Mouse (Mus musculus): ENCODE measurements around the gene Zswim3. TPM values are rescaled to one million over a fixed set of nuclear protein-coding genes. Genes with fewer than 3 reads are reported as not detected.

The Zswim3 gene
- polyA plus RNA-seq, 1 experiment from 2014 or later: 8.9 TPM

GRCm38 (mm10) chr2:164868491-164868890 lies 63.6 kb downstream of the Zswim3 start:
- no peak overlapping the region for H3K27ac ChIP-seq (ENCODE audit: low read depth)
- H3K4me1 ChIP-seq (replicated peaks; ENCODE audit: control insufficient read depth, insufficient read depth, low read length): no peaks in the 10 kb centered on the region; the same call in 1 of the 2 replicates
- H3K27me3 ChIP-seq (replicated peaks; ENCODE audit: control insufficient read depth, insufficient read depth, low read length): no peaks in the 10 kb centered on the region
- DNase-seq (ENCODE audit: low spot score) (no peak), ATAC-seq (replicated peaks; ENCODE audit: low FRiP score, low TSS enrichment, low read depth) (no peak)
- no peak overlapping the region for H3K4me2 ChIP-seq (ENCODE audit: low read length)
- H3K4me3 ChIP-seq (ENCODE audit: low read depth, low read length): no peak overlapping the region
- H3K9ac ChIP-seq (ENCODE audit: low read length): no peak overlapping the region
- H3K9me3 ChIP-seq (ENCODE audit: control insufficient read depth, low read length): peaks cover 4% of the 10 kb centered on the region; the same call in 1 of the 2 replicates
- 59% methylated on average over 7 of the region's 7 CpGs for WGBS
- no peaks in the 10 kb centered on the region for H3K36me3 ChIP-seq (ENCODE audit: control insufficient read depth, insufficient read depth, low read length)

Other genes with a start within 250 kb of the Zswim3 start
- gene Wfdc2, start 242.7 kb upstream of the Zswim3 start, polyA plus RNA-seq (2014; fragmentation: Nextera tagmentation; extraction: Ambion mirVana): 79.5 and 85.7 TPM in 2 replicates
- gene Spint3, start 231.6 kb upstream of the Zswim3 start, polyA plus RNA-seq (2014; fragmentation: Nextera tagmentation; extraction: Ambion mirVana): not detected in 2 replicates
- 1.5 and 3.2 TPM in 2 replicates for gene Wfdc6a, start 219.7 kb upstream of the Zswim3 start, polyA plus RNA-seq (2014; fragmentation: Nextera tagmentation; extraction: Ambion mirVana)
- gene Eppin, start 211.5 kb upstream of the Zswim3 start, polyA plus RNA-seq (2014; fragmentation: Nextera tagmentation; extraction: Ambion mirVana): not detected in 2 replicates
- not detected in 2 replicates for gene Wfdc6b, start 191.6 kb upstream of the Zswim3 start, polyA plus RNA-seq (2014; fragmentation: Nextera tagmentation; extraction: Ambion mirVana)
- gene Wfdc8, start 191.5 kb upstream of the Zswim3 start, polyA plus RNA-seq (2014; fragmentation: Nextera tagmentation; extraction: Ambion mirVana): not detected in 2 replicates
- not detected in 2 replicates for gene Wfdc16, start 166.3 kb upstream of the Zswim3 start, polyA plus RNA-seq (2014; fragmentation: Nextera tagmentation; extraction: Ambion mirVana)
- 1.2 TPM in 1 of 2 replicates, not detected in the other for gene Wfdc10, start 149.1 kb upstream of the Zswim3 start, polyA plus RNA-seq (2014; fragmentation: Nextera tagmentation; extraction: Ambion mirVana)
- gene Wfdc9, start 148.5 kb upstream of the Zswim3 start, polyA plus RNA-seq (2014; fragmentation: Nextera tagmentation; extraction: Ambion mirVana): not detected in 2 replicates
- not detected in 2 replicates for gene Wfdc11, start 131.0 kb upstream of the Zswim3 start, polyA plus RNA-seq (2014; fragmentation: Nextera tagmentation; extraction: Ambion mirVana)
- 0.28 TPM in 2 replicates for gene Wfdc13, start 120.0 kb upstream of the Zswim3 start, polyA plus RNA-seq (2014; fragmentation: Nextera tagmentation; extraction: Ambion mirVana)
- not detected in 2 replicates for gene Spint4, start 106.6 kb upstream of the Zswim3 start, polyA plus RNA-seq (2014; fragmentation: Nextera tagmentation; extraction: Ambion mirVana)
- gene Spint5, start 89.8 kb upstream of the Zswim3 start, polyA plus RNA-seq (2014; fragmentation: Nextera tagmentation; extraction: Ambion mirVana): not detected in 2 replicates
- gene Wfdc3, start 59.2 kb upstream of the Zswim3 start, polyA plus RNA-seq (2014; fragmentation: Nextera tagmentation; extraction: Ambion mirVana): 2.0 and 2.6 TPM in 2 replicates
- 66.4 and 67.0 TPM in 2 replicates for gene Dnttip1, start 59.1 kb upstream of the Zswim3 start, polyA plus RNA-seq (2014; fragmentation: Nextera tagmentation; extraction: Ambion mirVana)
- gene Ube2c, start 35.2 kb upstream of the Zswim3 start, polyA plus RNA-seq (2014; fragmentation: Nextera tagmentation; extraction: Ambion mirVana): 462 and 476 TPM in 2 replicates
- gene Tnnc2, start 25.1 kb upstream of the Zswim3 start, polyA plus RNA-seq (2014; fragmentation: Nextera tagmentation; extraction: Ambion mirVana): 0.69 and 1.3 TPM in 2 replicates
- gene Snx21, start 19.3 kb upstream of the Zswim3 start, polyA plus RNA-seq (2014; fragmentation: Nextera tagmentation; extraction: Ambion mirVana): 20.5 and 21.3 TPM in 2 replicates
- gene Acot8, start 216 bp upstream of the Zswim3 start, polyA plus RNA-seq (2014; fragmentation: Nextera tagmentation; extraction: Ambion mirVana): 19.2 and 19.6 TPM in 2 replicates
- gene Zswim1, start 17.6 kb downstream of the Zswim3 start, polyA plus RNA-seq (2014; fragmentation: Nextera tagmentation; extraction: Ambion mirVana): 16.5 and 17.4 TPM in 2 replicates
- not detected in 2 replicates for gene Spata25, start 23.4 kb downstream of the Zswim3 start, polyA plus RNA-seq (2014; fragmentation: Nextera tagmentation; extraction: Ambion mirVana)
- 155 and 168 TPM in 2 replicates for gene Ctsa, start 27.8 kb downstream of the Zswim3 start, polyA plus RNA-seq (2014; fragmentation: Nextera tagmentation; extraction: Ambion mirVana)
- 6.7 and 7.7 TPM in 2 replicates for gene Neurl2, start 28.4 kb downstream of the Zswim3 start, polyA plus RNA-seq (2014; fragmentation: Nextera tagmentation; extraction: Ambion mirVana)
- gene Pltp, start 52.6 kb downstream of the Zswim3 start, polyA plus RNA-seq (2014; fragmentation: Nextera tagmentation; extraction: Ambion mirVana): 25.7 and 28.1 TPM in 2 replicates
- 76.0 and 85.5 TPM in 2 replicates for gene Pcif1, start 74.2 kb downstream of the Zswim3 start, polyA plus RNA-seq (2014; fragmentation: Nextera tagmentation; extraction: Ambion mirVana)
- gene Zfp335, start 106.7 kb downstream of the Zswim3 start, polyA plus RNA-seq (2014; fragmentation: Nextera tagmentation; extraction: Ambion mirVana): 12.7 and 14.3 TPM in 2 replicates
- 2.4 and 3.3 TPM in 2 replicates for gene Mmp9, start 135.7 kb downstream of the Zswim3 start, polyA plus RNA-seq (2014; fragmentation: Nextera tagmentation; extraction: Ambion mirVana)
- 1.3 and 1.5 TPM in 2 replicates for gene Slc12a5, start 155.7 kb downstream of the Zswim3 start, polyA plus RNA-seq (2014; fragmentation: Nextera tagmentation; extraction: Ambion mirVana)
- gene Ncoa5, start 229.8 kb downstream of the Zswim3 start, polyA plus RNA-seq (2014; fragmentation: Nextera tagmentation; extraction: Ambion mirVana): 57.0 and 58.5 TPM in 2 replicates

Data from intestine, embryonic 14.5 days (tissue).